Mouse (Mus musculus): ENCODE results near the gene 4930432K21Rik. TPM values are rescaled to one million over a fixed set of nuclear protein-coding genes. Genes with fewer than 3 reads are reported as not detected.

Gene 4930432K21Rik
- total and polyA plus RNA-seq, 3 experiments: 0.09 TPM; not detected in 2

- TF ChIP-seq POLR2A (IDR thresholded peaks at IDR 0.05; ENCODE audit: low read depth, low read length): no peak
- TF ChIP-seq NRF1 (IDR thresholded peaks at IDR 0.05; ENCODE audit: low read depth, low read length): no peak
- TF ChIP-seq KAT2A (IDR thresholded peaks at IDR 0.05; ENCODE audit: insufficient replicate concordance, low read length): no peak
- no peak for TF ChIP-seq CTCF (conservative IDR thresholded peaks at IDR 0.05 in 1 of 2, IDR thresholded peaks at IDR 0.05 in 1 of 2; ENCODE audit: low read depth in 2 of 2, low read length in 2 of 2)
- no peak for TF ChIP-seq MAFK (IDR thresholded peaks at IDR 0.05; ENCODE audit: insufficient replicate concordance, low read length)
- no peak for TF ChIP-seq ZKSCAN1 (IDR thresholded peaks at IDR 0.05; ENCODE audit: borderline replicate concordance, low read depth, low read length)
- no peak for TF ChIP-seq RCOR1 (conservative IDR thresholded peaks at IDR 0.05; ENCODE audit: low read depth, low read length)
- no peak for TF ChIP-seq MEF2A (IDR thresholded peaks at IDR 0.05; ENCODE audit: borderline replicate concordance, low read depth, low read length)
- TF ChIP-seq TCF12 (IDR thresholded peaks at IDR 0.05; ENCODE audit: low read depth, low read length): no peak
- TF ChIP-seq ZMIZ1 (IDR thresholded peaks at IDR 0.05; ENCODE audit: low read depth, low read length): no peak
- no peak for TF ChIP-seq CHD2 (IDR thresholded peaks at IDR 0.05; ENCODE audit: low read length)
- TF ChIP-seq BHLHE40 (IDR thresholded peaks at IDR 0.05; ENCODE audit: low read depth, low read length): no peak
- no peak overlapping the region for H3K4me2 ChIP-seq (ENCODE audit: insufficient read depth, low read depth, poor library complexity, severe bottlenecking)
- dilution Hi-C loops (cut with MboI; ENCODE audit: extremely low pct_ligation_motif_present, extremely low pct_unique_long_range_greater_than_20kb, low sequenced_read_pairs) (no loop called here), in situ Hi-C loops (cut with MboI; ENCODE audit: low pct_ligation_motif_present, low pct_unique_long_range_greater_than_20kb, low sequenced_read_pairs) (loop anchor here (25.0 kb wide), 1 partner anchor 145 kb away; no protein-coding TSS in a partner anchor)
- no peak overlapping the region for H3K9ac ChIP-seq (ENCODE audit: insufficient read depth, low read depth)
- peaks cover 1 to 24% of the 10 kb centered on the region in 2 experiments; a peak in 3 of 4 replicates for H3K4me1 ChIP-seq (ENCODE audit: control insufficient read depth in 1 of 2, insufficient read depth in 2 of 2)
- no peak overlapping the region for H3K27ac ChIP-seq (ENCODE audit: insufficient read depth, low read depth)
- DNase-seq (ENCODE audit: extremely low read depth): no peak
- no peaks in the 10 kb centered on the region for H3K9me3 ChIP-seq (replicated peaks; ENCODE audit: low read length)
- no peak overlapping the region for H3K4me3 ChIP-seq (replicated peaks in 1 of 3; ENCODE audit: low read depth in 2 of 3, low read length in 2 of 3, poor library complexity in 1 of 3)
- H3K79me2 ChIP-seq (replicated peaks; ENCODE audit: control insufficient read depth, extremely low read depth, insufficient read depth, poor library complexity, severe bottlenecking): no peaks in the 10 kb centered on the region; the same call in 1 of the 2 replicates
- H3K36me3 ChIP-seq (replicated peaks in 1 of 2; ENCODE audit: control insufficient read depth in 1 of 2, insufficient read depth in 1 of 2, low read length in 1 of 2): peaks cover 70 to 89% of the 10 kb centered on the region in 2 experiments
- H3K27me3 ChIP-seq (replicated peaks): no peaks in the 10 kb centered on the region
Measured at GRCm38 (mm10) chr8:84217206-84217605, 69.4 kb downstream of the 4930432K21Rik start.

GRCm38 (mm10) chr8:84218143-84218542, 70.3 kb downstream of the 4930432K21Rik start:
- no peak overlapping the region for H3K9ac ChIP-seq (ENCODE audit: insufficient read depth, low read depth)
- dilution Hi-C loops (cut with MboI; ENCODE audit: extremely low pct_ligation_motif_present, extremely low pct_unique_long_range_greater_than_20kb, low sequenced_read_pairs): no loop called here
- H3K4me3 ChIP-seq (replicated peaks in 1 of 3; ENCODE audit: low read depth in 2 of 3, low read length in 2 of 3, poor library complexity in 1 of 3): no peak overlapping the region
- no peaks in the 10 kb centered on the region for H3K27me3 ChIP-seq (replicated peaks)
- TF ChIP-seq RAD21 (IDR thresholded peaks at IDR 0.05; ENCODE audit: low read depth, low read length) (no peak), TBP (conservative IDR thresholded peaks at IDR 0.05; ENCODE audit: low read depth, low read length) (no peak), MEF2A (IDR thresholded peaks at IDR 0.05; ENCODE audit: borderline replicate concordance, low read depth, low read length) (no peak), CHD1 (IDR thresholded peaks at IDR 0.05; ENCODE audit: low read depth, low read length) (no peak), ZKSCAN1 (IDR thresholded peaks at IDR 0.05; ENCODE audit: borderline replicate concordance, low read depth, low read length) (no peak), JUND (conservative IDR thresholded peaks at IDR 0.05; ENCODE audit: low read depth, low read length) (no peak), KAT2A (IDR thresholded peaks at IDR 0.05; ENCODE audit: insufficient replicate concordance, low read length) (no peak), SIN3A (IDR thresholded peaks at IDR 0.05; ENCODE audit: low read length) (no peak), NELFE (IDR thresholded peaks at IDR 0.05; ENCODE audit: low read depth, low read length) (no peak), POLR2AphosphoS2 (IDR thresholded peaks at IDR 0.05; ENCODE audit: low read depth, low read length) (no peak)
- peaks cover 3 to 33% of the 10 kb centered on the region in 2 experiments; a peak in 3 of 4 replicates for H3K4me1 ChIP-seq (ENCODE audit: control insufficient read depth in 1 of 2, insufficient read depth in 2 of 2)
- no peaks in the 10 kb centered on the region for H3K9me3 ChIP-seq (replicated peaks; ENCODE audit: low read length)
- in situ Hi-C loops (cut with MboI; ENCODE audit: low pct_ligation_motif_present, low pct_unique_long_range_greater_than_20kb, low sequenced_read_pairs): loop anchor here (25.0 kb wide), 1 partner anchor 144 kb away; no protein-coding TSS in a partner anchor
- no peak overlapping the region for H3K4me2 ChIP-seq (ENCODE audit: insufficient read depth, low read depth, poor library complexity, severe bottlenecking)
- peaks cover 65 to 89% of the 10 kb centered on the region in 2 experiments for H3K36me3 ChIP-seq (replicated peaks in 1 of 2; ENCODE audit: control insufficient read depth in 1 of 2, insufficient read depth in 1 of 2, low read length in 1 of 2)
- H3K27ac ChIP-seq (ENCODE audit: insufficient read depth, low read depth): no peak overlapping the region
- no peak for DNase-seq (ENCODE audit: extremely low read depth)
- H3K79me2 ChIP-seq (replicated peaks; ENCODE audit: control insufficient read depth, extremely low read depth, insufficient read depth, poor library complexity, severe bottlenecking): no peaks in the 10 kb centered on the region; the same call in 1 of the 2 replicates
